Comparison of ENCODE assay signal across 8 mouse cellular contexts in the genomic region with DNA sequence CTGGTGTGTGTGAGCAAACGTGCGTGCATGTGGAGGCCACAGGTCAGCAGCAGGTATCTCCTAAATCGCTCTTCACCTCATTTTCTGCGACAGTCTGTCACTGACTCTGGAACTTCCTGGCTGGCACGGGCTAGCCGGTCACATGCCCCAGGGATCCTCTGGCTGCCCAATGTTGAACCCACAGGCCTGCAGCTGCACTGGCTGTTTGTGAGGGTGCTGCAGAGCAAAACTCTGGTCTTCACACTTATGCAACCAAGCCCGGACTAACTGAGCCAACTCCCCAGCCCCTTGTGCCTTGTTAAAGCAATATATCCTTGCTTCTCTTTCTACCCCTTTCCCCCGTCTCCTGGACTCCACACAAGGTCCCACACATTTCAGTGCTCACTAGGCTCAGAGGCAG. TPM values are rescaled to one million over a fixed set of nuclear protein-coding genes. Genes with fewer than 3 reads are reported as not detected.
DNase-seq lines count a peak whose midpoint lies in the region; ATAC-seq and TF ChIP-seq lines count a peak whose summit lies in the region.

No protein-coding gene starts in this region.

- TF ChIP-seq CTCF in midbrain, postnatal 0 days (IDR thresholded peaks at IDR 0.05) = no peak

- no peak overlapping the region for H3K4me3 ChIP-seq in kidney, embryonic 16.5 days (ENCODE audit: low read length)
- H3K4me3 ChIP-seq in intestine, embryonic 16.5 days (ENCODE audit: low read length) = no peak overlapping the region
- H3K4me3 ChIP-seq in midbrain, postnatal 0 days (ENCODE audit: low read depth, low read length) = no peak overlapping the region

- H3K27ac ChIP-seq in kidney, embryonic 16.5 days (ENCODE audit: low read length) = no peak overlapping the region
- no peak overlapping the region for H3K27ac ChIP-seq in intestine, embryonic 16.5 days (ENCODE audit: low read length)
- H3K27ac ChIP-seq in midbrain, postnatal 0 days (ENCODE audit: low read depth, low read length) = no peak overlapping the region

- no peak for ATAC-seq in kidney, embryonic 16.5 days (ENCODE audit: low FRiP score, low TSS enrichment)
- ATAC-seq in granulocyte monocyte progenitor cell, adult 5-6 weeks (replicated peaks; ENCODE audit: poor library complexity, severe bottlenecking) = peak; percentile 63
- no peak for ATAC-seq in intestine, embryonic 16.5 days
- ATAC-seq in midbrain, postnatal 0 days (ENCODE audit: low FRiP score) = no peak

- H3K4me1 ChIP-seq in kidney, embryonic 16.5 days (ENCODE audit: insufficient read depth, low read length) = peaks cover 39% of the 10 kb centered on the region
- H3K4me1 ChIP-seq in intestine, embryonic 16.5 days (ENCODE audit: control insufficient read depth, insufficient read depth, low read length) = peaks cover 27% of the 10 kb centered on the region
- peaks cover 18% of the 10 kb centered on the region for H3K4me1 ChIP-seq in midbrain, postnatal 0 days (ENCODE audit: insufficient read depth, low read length)

- H3K9me3 ChIP-seq in kidney, embryonic 16.5 days (ENCODE audit: low read length) = no peaks in the 10 kb centered on the region
- no peaks in the 10 kb centered on the region for H3K9me3 ChIP-seq in intestine, embryonic 16.5 days (ENCODE audit: control insufficient read depth, low read length)
- H3K9me3 ChIP-seq in midbrain, postnatal 0 days (ENCODE audit: low read length) = no peaks in the 10 kb centered on the region

- H3K4me2 ChIP-seq in kidney, embryonic 16.5 days (replicated peaks; ENCODE audit: low read depth, low read length) = no peak overlapping the region
- no peak overlapping the region for H3K4me2 ChIP-seq in intestine, embryonic 16.5 days (ENCODE audit: low read depth, low read length)
- H3K4me2 ChIP-seq in midbrain, postnatal 0 days (ENCODE audit: low read depth, low read length, poor library complexity, severe bottlenecking) = no peak overlapping the region

- H3K36me3 ChIP-seq in kidney, embryonic 16.5 days (ENCODE audit: insufficient read depth, low read length) = no peaks in the 10 kb centered on the region
- no peaks in the 10 kb centered on the region for H3K36me3 ChIP-seq in intestine, embryonic 16.5 days (ENCODE audit: control insufficient read depth, insufficient read depth, low read length)
- H3K36me3 ChIP-seq in midbrain, postnatal 0 days (ENCODE audit: insufficient read depth, low read length) = no peaks in the 10 kb centered on the region

- H3K27me3 ChIP-seq in kidney, embryonic 16.5 days (ENCODE audit: insufficient read depth, low read length) = no peaks in the 10 kb centered on the region
- no peaks in the 10 kb centered on the region for H3K27me3 ChIP-seq in intestine, embryonic 16.5 days (replicated peaks; ENCODE audit: control insufficient read depth, insufficient read depth, low read length)
- no peaks in the 10 kb centered on the region for H3K27me3 ChIP-seq in midbrain, postnatal 0 days (ENCODE audit: insufficient read depth, low read length)

- DNase-seq in kidney, adult 11 months = peak; percentile 78
- peak; percentile 62 for DNase-seq in Muller cell, postnatal 12 days (ENCODE audit: inconsistent ontology term)
- peak; percentile 86 to 88 for DNase-seq in kidney, postnatal 36 days
- no peak for DNase-seq in midbrain, postnatal 0 days (ENCODE audit: low spot score)
- DNase-seq in right cerebral cortex, postnatal 4 days = no peak

- 51% methylated on average over 8 of the region's 8 CpGs for WGBS in kidney, embryonic 16.5 days
- 60% methylated on average over 8 of the region's 8 CpGs for WGBS in intestine, embryonic 16.5 days
- 79% methylated on average over 8 of the region's 8 CpGs for WGBS in midbrain, postnatal 0 days

- no peak overlapping the region for H3K9ac ChIP-seq in kidney, embryonic 16.5 days (replicated peaks; ENCODE audit: low read length)
- H3K9ac ChIP-seq in intestine, embryonic 16.5 days (ENCODE audit: low read depth, low read length) = no peak overlapping the region
- H3K9ac ChIP-seq in midbrain, postnatal 0 days (replicated peaks; ENCODE audit: low read length, poor library complexity, severe bottlenecking) = no peak overlapping the region

RNA-seq across cellular contexts. Expression of a gene that starts 5.3 kb away (rescaled TPM):
- polyA plus RNA-seq in kidney, embryonic 16.5 days (2015; fragmentation: Nextera tagmentation; extraction: Ambion mirVana) = 28.6 and 29.3 TPM in 2 replicates
- total RNA-seq in granulocyte monocyte progenitor cell, adult 5-6 weeks (2014; fragmentation: Nextera tagmentation) = 1.8 TPM in 1 of 2 replicates, not detected in the other
- 0.78 TPM in 1 of 2 replicates, not detected in the other for total RNA-seq in granulocyte monocyte progenitor cell, adult 5-6 weeks (2017)
- 17.7 and 19.0 TPM in 2 replicates for polyA plus RNA-seq in intestine, embryonic 16.5 days (2015; fragmentation: Nextera tagmentation; extraction: Ambion mirVana)
- total RNA-seq in midbrain, postnatal 0 days (2014; rRNA removed) = 34.1 and 36.7 TPM in 2 replicates
- 41.9 and 45.7 TPM in 2 replicates for polyA plus RNA-seq in midbrain, postnatal 0 days (2015; fragmentation: Nextera tagmentation; extraction: Ambion mirVana)

RNA-seq across cellular contexts. Expression of a gene that starts 19.0 kb away (rescaled TPM):
- not detected in 2 replicates for polyA plus RNA-seq in kidney, embryonic 16.5 days (2015; fragmentation: Nextera tagmentation; extraction: Ambion mirVana)
- total RNA-seq in granulocyte monocyte progenitor cell, adult 5-6 weeks (2014; fragmentation: Nextera tagmentation) = not detected in 2 replicates
- not detected in 2 replicates for total RNA-seq in granulocyte monocyte progenitor cell, adult 5-6 weeks (2017)
- not detected in 2 replicates for polyA plus RNA-seq in intestine, embryonic 16.5 days (2015; fragmentation: Nextera tagmentation; extraction: Ambion mirVana)
- total RNA-seq in midbrain, postnatal 0 days (2014; rRNA removed) = not detected in 2 replicates
- not detected in 2 replicates for polyA plus RNA-seq in midbrain, postnatal 0 days (2015; fragmentation: Nextera tagmentation; extraction: Ambion mirVana)

Comparison
In these comparisons a context has a peak if more than half of its experiments do, and no peak if none do; other contexts are left out.
1. DNase-seq: peak in kidney, adult 11 months (single experiment), Muller cell, postnatal 12 days (single experiment) and kidney, postnatal 36 days (2 of 2); none in midbrain, postnatal 0 days (single experiment) and right cerebral cortex, postnatal 4 days (single experiment).